Mouse (Mus musculus) spleen, adult 2 months (tissue): Measurements from ENCODE around the gene Inka2.

Experiments used
- CTCF ChIP-seq: fragments of 200-500 bp; IDR thresholded peaks from 2 replicates; pipeline ENCODE4 v1.5.1; 2011; ENCODE audit warnings: mild to moderate bottlenecking, inconsistent platforms; ENCODE audit not compliant: insufficient read depth, insufficient read length, insufficient replicate concordance; ENCODE audit errors: extremely low read depth
- POLR2A ChIP-seq: fragments of 200-500 bp; IDR thresholded peaks from 2 replicates; pipeline ENCODE4 v1.6.1; 2011; ENCODE audit warnings: low read depth, low read length, inconsistent platforms

- no peak for TF ChIP-seq CTCF
- TF ChIP-seq POLR2A, result no peak
Observed at GRCm38 (mm10) chr3:105701399-105701798, 3.0 kb upstream of the Inka2 start.
